Mouse (Mus musculus) embryonic facial prominence, embryonic 14.5 days (tissue): ENCODE results near the gene Gm4513. TPM values are rescaled to one million over a fixed set of nuclear protein-coding genes. Genes with fewer than 3 reads are reported as not detected.
"Not testable (repeated sequence)": the region's sequence is repeated elsewhere in the genome, so short reads cannot be mapped to it uniquely, and the experiment has no call there.

Source experiments
- ATAC-seq: fragments of 200-750 bp; cut with Nextera tagmentation; 2 replicates; pipeline ENCODE4 v1.8.0; 2017; ENCODE audit warnings: low read depth, moderate number of reproducible peaks, moderate TSS enrichment
- DNase-seq: peaks from one replicate; pipeline ENCODE4 v3.0.0-alpha.2; 2015; ENCODE audit warnings: low spot score
- H3K27ac ChIP-seq: fragments of 300-500 bp; sonication (generic); replicated peaks from 2 replicates; pipeline ENCODE4 v1.5.1; 2014; ENCODE audit warnings: low read depth, mild to moderate bottlenecking, low read length, moderate library complexity
- H3K27me3 ChIP-seq: fragments of 300-500 bp; sonication (generic); replicated peaks from 2 replicates; pipeline ENCODE4 v1.6.1; 2014; ENCODE audit warnings: low read length; ENCODE audit not compliant: control insufficient read depth, insufficient read depth
- H3K36me3 ChIP-seq: fragments of 300-500 bp; sonication (generic); 2 replicates; pipeline ENCODE4 v1.6.1; 2014; ENCODE audit warnings: low read length, mixed read lengths; ENCODE audit not compliant: control insufficient read depth, insufficient read depth
- H3K4me1 ChIP-seq: fragments of 300-500 bp; sonication (generic); 2 replicates; pipeline ENCODE4 v1.6.1; 2014; ENCODE audit warnings: antibody characterized with exemption, low read length; ENCODE audit not compliant: control insufficient read depth, insufficient read depth
- H3K4me2 ChIP-seq: fragments of 300-500 bp; sonication (generic); 2 replicates; pipeline ENCODE4 v1.6.1; 2014; ENCODE audit warnings: low read depth, mild to moderate bottlenecking, low read length, moderate library complexity, mixed read lengths
- H3K4me3 ChIP-seq: fragments of 300-500 bp; sonication (generic); 2 replicates; pipeline ENCODE4 v1.5.1; 2014; ENCODE audit warnings: low read depth, mild to moderate bottlenecking, low read length
- H3K9ac ChIP-seq: fragments of 300-500 bp; sonication (generic); 2 replicates; pipeline ENCODE4 v1.6.1; 2014; ENCODE audit warnings: low read depth, mild to moderate bottlenecking, low read length, moderate library complexity, mixed read lengths
- H3K9me3 ChIP-seq: fragments of 300-500 bp; sonication (generic); 2 replicates; pipeline ENCODE4 v1.6.1; 2016; ENCODE audit warnings: low read length; ENCODE audit not compliant: control insufficient read depth
- WGBS: fragments of 180-500 bp; shearing (Covaris S2); extraction: QIAGEN DNeasy Blood & Tissue Kit; methylation state at CpG from one replicate; pipeline ENCODE4 v1.1.7; 2014; 5-methylcytosine and 5-hydroxymethylcytosine counted together
- polyA plus RNA-seq: library from polyadenylated mRNA; unstranded; fragments of >200 nt; fragmentation: Nextera tagmentation; extraction: Ambion mirVana; gene quantifications from 2 replicates; pipeline ENCODE4 v1.2.1, GENCODE M21; 2014

Gm4513 gene
- not detected in 2 replicates for polyA plus RNA-seq

DNA sequence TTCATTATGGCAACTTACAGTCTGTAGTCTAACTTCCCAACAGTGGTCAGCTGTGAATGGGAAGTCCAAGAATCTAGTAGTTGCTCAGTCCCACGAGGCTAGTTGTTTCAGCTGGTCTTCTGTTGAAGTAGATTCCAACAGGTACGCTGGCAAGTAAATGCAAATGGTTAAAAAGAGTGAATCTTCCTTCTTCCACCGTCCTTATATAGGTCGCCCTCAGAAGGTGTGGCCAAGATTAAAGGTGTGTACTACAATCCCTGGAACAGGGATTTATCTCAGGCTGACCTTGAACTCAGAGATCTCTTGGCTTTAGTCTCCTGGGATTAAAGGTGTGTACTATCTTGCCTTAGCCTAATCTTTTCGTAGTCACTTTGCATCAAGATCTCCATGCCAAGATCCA is at the start of gene Gm4513:
Gene Gm4513, minus strand, starts transcription at position 101 of the 400 bp plus-strand sequence.
- not testable (repeated sequence) for H3K4me3 ChIP-seq, H3K9me3 ChIP-seq, H3K9ac ChIP-seq, H3K27ac ChIP-seq, DNase-seq, H3K4me2 ChIP-seq, ATAC-seq, H3K27me3 ChIP-seq, H3K4me1 ChIP-seq, H3K36me3 ChIP-seq
- WGBS: 84% methylated on average over 3 of the region's 5 CpGs

DNA sequence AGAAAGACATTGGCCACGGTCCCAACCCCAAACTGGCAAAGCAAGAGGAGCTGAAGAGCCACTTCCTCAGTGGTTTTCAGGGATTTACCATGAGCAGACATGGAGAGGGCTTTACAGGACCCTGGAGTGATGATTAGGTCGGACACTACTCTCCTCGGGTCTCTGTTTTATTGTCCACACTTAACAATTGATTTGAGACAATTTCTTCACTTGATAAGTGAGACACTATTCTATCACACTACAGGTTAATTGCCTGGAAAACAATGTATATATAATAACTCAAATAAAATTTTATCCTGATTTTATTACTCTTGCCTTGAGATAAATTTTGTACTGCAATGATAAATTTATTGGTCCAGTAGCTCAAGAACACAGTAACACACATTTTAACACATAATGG is 22.7 kb downstream of the Gm4513 start, which contains the start of gene Gm4141:
Gene Gm4141, minus strand, starts transcription at position 101 of the 400 bp plus-strand sequence.
- not testable (repeated sequence) for ATAC-seq, DNase-seq, H3K27me3 ChIP-seq, H3K4me2 ChIP-seq, H3K36me3 ChIP-seq, H3K4me3 ChIP-seq, H3K9me3 ChIP-seq, H3K27ac ChIP-seq, H3K4me1 ChIP-seq, H3K9ac ChIP-seq
- no CpG with 5 or more reads among the region's 3 CpGs for WGBS

DNA sequence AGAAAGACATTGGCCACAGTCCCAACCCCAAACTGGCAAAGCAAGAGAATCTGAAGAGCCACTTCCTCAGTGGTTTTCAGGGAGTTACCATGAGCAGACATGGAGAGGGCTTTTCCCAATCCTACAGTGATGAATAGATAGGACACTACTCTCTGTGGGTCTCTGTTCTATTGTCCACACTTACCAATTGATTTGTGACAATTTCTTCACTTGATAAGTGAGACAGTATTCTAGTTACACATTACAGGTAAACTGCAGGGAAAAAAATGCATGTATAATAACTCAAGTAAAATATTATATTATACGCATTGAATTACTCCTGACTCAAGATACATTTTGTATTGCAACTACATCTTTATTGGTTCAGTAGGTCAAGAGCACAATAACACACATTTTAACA is 53.2 kb downstream of the Gm4513 start, which contains the start of gene Gm5726:
Gene Gm5726, minus strand, starts transcription at position 101 of the 400 bp plus-strand sequence.
- DNase-seq, H3K36me3 ChIP-seq, H3K9ac ChIP-seq, H3K4me1 ChIP-seq, H3K27me3 ChIP-seq, H3K9me3 ChIP-seq, H3K27ac ChIP-seq, H3K4me2 ChIP-seq, ATAC-seq, H3K4me3 ChIP-seq: not testable (repeated sequence)
- WGBS: no CpG with 5 or more reads among the region's 1 CpGs

Other genes starting within 250 kb of the Gm4513 start
- not detected in 2 replicates for gene Gm5728, start 223.6 kb downstream of the Gm4513 start, polyA plus RNA-seq
- not detected in 2 replicates for gene Vmn1r100, start 181.1 kb downstream of the Gm4513 start, polyA plus RNA-seq
- not detected in 2 replicates for gene Vmn1r101, start 156.4 kb downstream of the Gm4513 start, polyA plus RNA-seq
- not detected in 2 replicates for gene Gm10670, start 124.1 kb downstream of the Gm4513 start, polyA plus RNA-seq
- not detected in 2 replicates for gene Vmn1r103, start 88.5 kb downstream of the Gm4513 start, polyA plus RNA-seq
- not detected in 2 replicates for gene Vmn1r104, start 65.2 kb downstream of the Gm4513 start, polyA plus RNA-seq
- gene Gm5726, start 53.3 kb downstream of the Gm4513 start, polyA plus RNA-seq: not detected in 2 replicates
- not detected in 2 replicates for gene Gm4141, start 22.8 kb downstream of the Gm4513 start, polyA plus RNA-seq
- not detected in 2 replicates for gene Vmn1r107, start 69.9 kb upstream of the Gm4513 start, polyA plus RNA-seq
- not detected in 2 replicates for gene Vmn1r111, start 104.2 kb upstream of the Gm4513 start, polyA plus RNA-seq
- not detected in 2 replicates for gene Gm10668, start 131.6 kb upstream of the Gm4513 start, polyA plus RNA-seq
- gene Vmn1r112, start 172.2 kb upstream of the Gm4513 start, polyA plus RNA-seq: not detected in 2 replicates
- gene Vmn1r113, start 188.3 kb upstream of the Gm4513 start, polyA plus RNA-seq: not detected in 2 replicates
- not detected in 2 replicates for gene Vmn1r114, start 213.2 kb upstream of the Gm4513 start, polyA plus RNA-seq
- gene Vmn1r115, start 246.0 kb upstream of the Gm4513 start, polyA plus RNA-seq: not detected in 2 replicates